Mouse (Mus musculus) olfactory bulb, adult 2 months (tissue): ENCODE measurements around the gene Phactr2. TPM values are rescaled to one million over a fixed set of nuclear protein-coding genes. Genes with fewer than 3 reads are reported as not detected.

Experiments used
- H3K27ac ChIP-seq: fragments of 200-500 bp; 2 replicates; pipeline ENCODE4 v1.5.1; 2012; ENCODE audit warnings: low read depth, low read length; ENCODE audit not compliant: insufficient read depth
- H3K4me1 ChIP-seq: fragments of 200-500 bp; 2 replicates; pipeline ENCODE4 v1.6.1; 2012; ENCODE audit warnings: low read length; ENCODE audit not compliant: control insufficient read depth, insufficient read depth
- H3K4me3 ChIP-seq: fragments of 200-500 bp; 2 replicates; pipeline ENCODE4 v1.5.1; 2012; ENCODE audit warnings: mild to moderate bottlenecking, low read depth, low read length, moderate library complexity; ENCODE audit not compliant: insufficient read depth
- CTCF ChIP-seq: fragments of 200-500 bp; IDR thresholded peaks from 2 replicates; pipeline ENCODE4 v1.5.1; 2012; ENCODE audit warnings: low read depth, mild to moderate bottlenecking, low read length, moderate library complexity; ENCODE audit not compliant: insufficient read depth
- POLR2A ChIP-seq: fragments of 200-500 bp; IDR thresholded peaks from 2 replicates; pipeline ENCODE4 v1.6.1; 2012; ENCODE audit warnings: mild to moderate bottlenecking, low read depth, low read length, moderate library complexity; ENCODE audit not compliant: insufficient read depth
- WGBS: fragments of 180-500 bp; shearing (Covaris S2); methylation state at CpG from one replicate; pipeline ENCODE4 v1.1.7; 2018; 5-methylcytosine and 5-hydroxymethylcytosine counted together
- polyA plus RNA-seq: library from polyadenylated mRNA; stranded (reverse); fragments of >200 nt; gene quantifications from 2 replicates; pipeline ENCODE4 v1.2.4, GENCODE M21; 2012; ENCODE audit warnings: low replicate concordance; ENCODE audit not compliant: missing spikeins, insufficient read depth, insufficient read length

Phactr2 gene
- polyA plus RNA-seq, 1 experiment = not detected

- peaks cover 6% of the 10 kb centered on the region for H3K4me1 ChIP-seq
- 94% methylated on average over 10 of the region's 10 CpGs for WGBS
- no peak for TF ChIP-seq POLR2A
- no peak for TF ChIP-seq CTCF
- no peak overlapping the region for H3K27ac ChIP-seq
- no peak overlapping the region for H3K4me3 ChIP-seq
Measured at GRCm38 (mm10) chr10:13424015-13424414, 50.2 kb downstream of the Phactr2 start.

GRCm38 (mm10) chr10:13422121-13422520 lies 52.1 kb downstream of the Phactr2 start:
- Histone ChIP-seq H3K27ac (no peak overlapping the region), H3K4me3 (no peak overlapping the region), H3K4me1 (peaks cover 6% of the 10 kb centered on the region)
- WGBS = 81% methylated on average over 9 of the region's 9 CpGs
- no peak for TF ChIP-seq POLR2A
- no peak for TF ChIP-seq CTCF

- Histone ChIP-seq H3K27ac (no peak overlapping the region), H3K4me3 (no peak overlapping the region), H3K4me1 (peaks cover 2% of the 10 kb centered on the region)
- TF ChIP-seq POLR2A (no peak), CTCF (no peak)
- WGBS = 23% methylated on average over 4 of the region's 4 CpGs
Measured at GRCm38 (mm10) chr10:13419246-13419645, 55.0 kb downstream of the Phactr2 start.

- Histone ChIP-seq H3K4me1 (peaks cover 7% of the 10 kb centered on the region; the same call in 1 of the 2 replicates), H3K27ac (no peak overlapping the region), H3K4me3 (no peak overlapping the region)
- TF ChIP-seq CTCF = no peak
- no peak for TF ChIP-seq POLR2A
- 28% methylated on average over 8 of the region's 8 CpGs for whole genome bisulfite sequencing
Measured at GRCm38 (mm10) chr10:13415489-13416104, 58.6 kb downstream of the Phactr2 start.

- TF ChIP-seq POLR2A = no peak
- H3K27ac ChIP-seq = no peak overlapping the region
- 65% methylated on average over 19 of the region's 19 CpGs for WGBS
- peaks cover 7% of the 10 kb centered on the region; the same call in 1 of the 2 replicates for H3K4me1 ChIP-seq
- no peak overlapping the region for H3K4me3 ChIP-seq
Measured at GRCm38 (mm10) chr10:13412202-13412923, 61.8 kb downstream of the Phactr2 start.

GRCm38 (mm10) chr10:13411056-13411455 lies 63.2 kb downstream of the Phactr2 start:
- no peak for TF ChIP-seq POLR2A
- no peak for TF ChIP-seq CTCF
- Histone ChIP-seq H3K4me3 (no peak overlapping the region), H3K4me1 (peaks cover 7% of the 10 kb centered on the region; the same call in 1 of the 2 replicates), H3K27ac (no peak overlapping the region)
- 66% methylated on average over 3 of the region's 3 CpGs for WGBS

- WGBS = 94% methylated on average over 1 of the region's 1 CpGs
- Histone ChIP-seq H3K4me3 (no peak overlapping the region), H3K4me1 (no peaks in the 10 kb centered on the region), H3K27ac (no peak overlapping the region)
- TF ChIP-seq POLR2A = no peak
- no peak for TF ChIP-seq CTCF
Measured at GRCm38 (mm10) chr10:13401971-13402370, 72.2 kb downstream of the Phactr2 start.

GRCm38 (mm10) chr10:13395753-13396152 lies 78.5 kb downstream of the Phactr2 start:
- WGBS = 75% methylated on average over 3 of the region's 3 CpGs
- no peak for TF ChIP-seq POLR2A
- no peak for TF ChIP-seq CTCF
- H3K27ac ChIP-seq = no peak overlapping the region
- no peak overlapping the region for H3K4me3 ChIP-seq
- no peaks in the 10 kb centered on the region for H3K4me1 ChIP-seq

GRCm38 (mm10) chr10:13394000-13394399 lies 80.2 kb downstream of the Phactr2 start:
- 96% methylated on average over 4 of the region's 4 CpGs for WGBS
- H3K4me3 ChIP-seq = no peak overlapping the region
- TF ChIP-seq POLR2A = no peak
- no peak for TF ChIP-seq CTCF

More at GRCm38 (mm10) chr10:13394000-13394399, 80.2 kb downstream of the Phactr2 start:
- H3K4me1 ChIP-seq = no peaks in the 10 kb centered on the region
- H3K27ac ChIP-seq = no peak overlapping the region
